ENCODE assay signal across 8 mouse cellular contexts in the genomic region with DNA sequence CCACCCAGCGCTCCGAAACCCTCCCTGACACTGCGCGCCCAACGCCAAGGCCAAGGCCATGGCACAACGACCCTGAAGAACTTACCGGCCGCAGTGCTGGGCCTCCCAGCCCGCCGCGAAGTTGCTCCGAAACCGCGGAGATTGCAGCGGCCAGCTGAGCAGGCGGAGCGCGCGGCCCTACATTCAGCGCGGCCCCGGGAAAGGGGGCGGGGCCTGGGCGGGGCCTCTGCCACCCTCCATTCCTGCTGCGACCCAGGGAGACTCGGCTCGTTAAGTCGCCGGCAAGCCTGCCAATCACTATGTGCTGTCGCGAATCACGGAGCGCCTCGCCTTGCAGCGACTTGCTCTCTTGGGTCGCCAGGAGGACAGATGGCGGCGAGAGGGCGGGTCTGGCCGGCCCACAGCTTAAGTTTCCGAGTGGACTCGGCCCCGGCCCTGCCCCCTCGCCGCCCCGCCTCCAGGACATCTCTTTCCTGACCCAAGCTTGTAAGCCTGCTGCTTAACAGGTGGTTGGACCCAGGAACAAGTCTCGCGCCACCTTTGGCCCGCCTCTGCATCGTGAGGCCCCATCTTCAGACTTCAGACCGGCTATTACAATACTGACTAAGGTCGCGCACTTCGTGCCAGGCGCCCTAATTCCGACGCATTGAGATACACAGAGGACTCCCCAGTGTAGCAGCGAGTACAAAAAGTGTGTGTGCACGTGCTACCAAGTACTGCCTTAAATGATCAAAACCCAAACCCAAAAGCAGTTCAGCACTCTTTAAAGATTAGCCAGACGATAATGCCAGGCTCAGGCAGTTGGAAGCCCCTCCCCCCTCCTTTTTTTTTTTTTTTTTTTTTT. TPM values are rescaled to one million over a fixed set of nuclear protein-coding genes. Genes with fewer than 3 reads are reported as not detected.
DNase-seq lines count a peak whose midpoint lies in the region; ATAC-seq and TF ChIP-seq lines count a peak whose summit lies in the region.

Gene Wfs1 (minus strand): TSS at position 425 of the 844 bp plus-strand sequence.

- no peaks in the 10 kb centered on the region for H3K27me3 ChIP-seq in hindbrain, embryonic 16.5 days (replicated peaks; ENCODE audit: control insufficient read depth, insufficient read depth, low read length)

- peak within 1 kb of the TSS; percentile 99 for H3K4me3 ChIP-seq in gastrocnemius, adult 2 months
- peak within 1 kb of the TSS; percentile 66 for H3K4me3 ChIP-seq in hindbrain, embryonic 16.5 days (ENCODE audit: low read length)

- intact Hi-C loops in gastrocnemius, adult 2 months (cut with DNase I): no loop called here

- no peaks in the 10 kb centered on the region; the same call in 1 of the 2 replicates for H3K9me3 ChIP-seq in hindbrain, embryonic 16.5 days (ENCODE audit: control insufficient read depth, low read length)

- WGBS in hindbrain, embryonic 16.5 days: 1% methylated on average over 57 of the region's 60 CpGs

- peak within 1 kb of the TSS; percentile 96 for H3K27ac ChIP-seq in gastrocnemius, adult 2 months
- no peak within 1 kb of the TSS for H3K27ac ChIP-seq in hindbrain, embryonic 16.5 days (ENCODE audit: low read depth, low read length)

- H3K4me2 ChIP-seq in hindbrain, embryonic 16.5 days (ENCODE audit: low read length): peak within 1 kb of the TSS; percentile 90

- ATAC-seq in hindbrain, embryonic 16.5 days: peak; percentile 98

- peaks cover 11% of the 10 kb centered on the region for H3K4me1 ChIP-seq in hindbrain, embryonic 16.5 days (ENCODE audit: control insufficient read depth, insufficient read depth, low read depth, low read length)

- TF ChIP-seq CTCF in gastrocnemius, adult 2 months (IDR thresholded peaks at IDR 0.05): peak; percentile 29; the same call in 1 of the 2 replicates

- DNase-seq in WW6 (ENCODE audit: low read depth, low spot score): peak; percentile 91
- DNase-seq in cerebellum, postnatal 36 days: peak; percentile 91 to 95
- DNase-seq in gastrocnemius, adult 2 months: peak; percentile 99
- DNase-seq in left cerebral cortex, adult 11 months (ENCODE audit: low spot score): peak; percentile 94
- DNase-seq in lung, postnatal 36 days: peak; percentile 99
- DNase-seq in retina, embryonic 14.5 days (ENCODE audit: low spot score): peak; percentile 98
- peak; percentile 91 to 93 for DNase-seq in thymus, postnatal 36 days

- H3K36me3 ChIP-seq in hindbrain, embryonic 16.5 days (ENCODE audit: control insufficient read depth, insufficient read depth, low read length): no peaks in the 10 kb centered on the region

- peak within 1 kb of the TSS; percentile 72 for H3K9ac ChIP-seq in hindbrain, embryonic 16.5 days (ENCODE audit: low read depth, low read length)

RNA-seq across cellular contexts. Expression of gene Wfs1, which starts in this region (rescaled TPM):
- 10 to 100 TPM; 49.9 to 86.0 TPM for total RNA-seq in gastrocnemius, adult 2 months (2021)
- polyA plus RNA-seq in hindbrain, embryonic 16.5 days (2015; fragmentation: Nextera tagmentation; extraction: Ambion mirVana): 11.0 and 12.3 TPM in 2 replicates
